Mouse (Mus musculus) lung, postnatal 0 days (tissue): ENCODE measurements at regions not wholly inside any gene's neighbourhood (a gene's known extent, or its start where the extent isn't known, plus 50 kb on each side); places are given as distances from the start of the nearest gene placed in this dataset.

Experiments used
- ATAC-seq: fragments of 200-750 bp; cut with Nextera tagmentation; 2 replicates; pipeline ENCODE4 v1.8.0; 2017; ENCODE audit warnings: moderate library complexity
- DNase-seq: peaks from one replicate; pipeline ENCODE4 v3.0.0-alpha.2; 2016; ENCODE audit warnings: low spot score
- H3K27ac ChIP-seq: fragments of 300-500 bp; sonication (generic); 2 replicates; pipeline ENCODE4 v1.5.1; 2014; ENCODE audit warnings: antibody characterized with exemption, mild to moderate bottlenecking, low read length, mixed read lengths
- H3K27me3 ChIP-seq: fragments of 300-500 bp; sonication (generic); replicated peaks from 2 replicates; pipeline ENCODE4 v1.6.1; 2014; ENCODE audit warnings: low read length, mixed read lengths; ENCODE audit not compliant: insufficient read depth
- H3K36me3 ChIP-seq: fragments of 300-500 bp; sonication (generic); 2 replicates; pipeline ENCODE4 v1.6.1; 2014; ENCODE audit warnings: low read length, mixed read lengths; ENCODE audit not compliant: insufficient read depth
- H3K4me1 ChIP-seq: fragments of 300-500 bp; sonication (generic); 2 replicates; pipeline ENCODE4 v1.6.1; 2014; ENCODE audit warnings: antibody characterized with exemption, low read depth, low read length, mixed read lengths; ENCODE audit not compliant: insufficient read depth
- H3K4me2 ChIP-seq: fragments of 300-500 bp; sonication (generic); replicated peaks from 2 replicates; pipeline ENCODE4 v1.6.1; 2014; ENCODE audit warnings: low read depth, mild to moderate bottlenecking, low read length, moderate library complexity, mixed read lengths
- H3K4me3 ChIP-seq: fragments of 300-500 bp; sonication (generic); 2 replicates; pipeline ENCODE4 v1.5.1; 2014; ENCODE audit warnings: low read depth, low read length
- H3K9ac ChIP-seq: fragments of 300-500 bp; sonication (generic); replicated peaks from 2 replicates; pipeline ENCODE4 v1.6.1; 2014; ENCODE audit warnings: low read depth, mild to moderate bottlenecking
- H3K9me3 ChIP-seq: fragments of 300-500 bp; sonication (generic); 2 replicates; pipeline ENCODE4 v1.6.1; 2016; ENCODE audit warnings: low read length, mixed read lengths
- CTCF ChIP-seq: IDR thresholded peaks from 2 replicates; pipeline ENCODE4 v1.5.1; 2016; ENCODE audit warnings: antibody characterized with exemption, mild to moderate bottlenecking
- EP300 ChIP-seq: IDR thresholded peaks from 2 replicates; pipeline ENCODE4 v1.6.1; 2016; ENCODE audit warnings: antibody characterized with exemption, mild to moderate bottlenecking, control low read depth
- WGBS: fragments of 180-500 bp; shearing (Covaris S2); extraction: QIAGEN DNeasy Blood & Tissue Kit; methylation state at CpG from one replicate; pipeline ENCODE4 v1.1.7; 2014; 5-methylcytosine and 5-hydroxymethylcytosine counted together

DNA sequence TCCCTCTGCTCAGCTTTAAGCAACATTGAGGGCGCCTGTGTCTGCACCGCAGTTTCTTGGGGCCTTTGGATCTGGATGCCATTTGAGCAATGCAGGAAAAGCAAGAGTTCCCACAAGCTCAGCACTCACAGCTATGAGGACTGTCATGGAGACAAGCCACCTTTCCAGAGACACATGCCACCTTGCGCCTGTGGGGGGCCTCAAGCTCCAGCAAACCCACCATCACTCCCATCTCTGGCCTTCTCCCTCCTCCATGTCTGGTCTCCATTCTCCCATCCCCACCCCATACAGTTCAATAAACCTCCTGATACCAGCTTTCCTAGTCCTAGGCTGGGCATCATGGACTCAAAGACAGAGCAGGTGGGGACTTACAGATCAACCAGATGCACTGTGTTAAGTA is 97.8 kb downstream of the Wdr11 start:
- WGBS, result 94% methylated on average over 3 of the region's 3 CpGs
- no peak overlapping the region for H3K9ac ChIP-seq
- TF ChIP-seq CTCF (no peak), EP300 (no peak)
- no peaks in the 10 kb centered on the region for H3K36me3 ChIP-seq
- no peak overlapping the region for H3K4me3 ChIP-seq
- no peaks in the 10 kb centered on the region for H3K9me3 ChIP-seq
- ATAC-seq (no peak), DNase-seq (no peak)
- no peaks in the 10 kb centered on the region for H3K4me1 ChIP-seq
- no peak overlapping the region for H3K4me2 ChIP-seq
- no peaks in the 10 kb centered on the region for H3K27me3 ChIP-seq
- H3K27ac ChIP-seq, result no peak overlapping the region

GRCm38 (mm10) chr7:129690868-129691267 is 99.2 kb downstream of the Wdr11 start:
- Histone ChIP-seq H3K27me3 (no peaks in the 10 kb centered on the region), H3K9ac (no peak overlapping the region), H3K27ac (no peak overlapping the region), H3K9me3 (no peaks in the 10 kb centered on the region), H3K4me1 (no peaks in the 10 kb centered on the region), H3K4me2 (no peak overlapping the region), H3K36me3 (no peaks in the 10 kb centered on the region), H3K4me3 (no peak overlapping the region)
- ATAC-seq (no peak), DNase-seq (no peak)
- WGBS, result 79% methylated on average over 6 of the region's 6 CpGs
- TF ChIP-seq EP300, result no peak
- TF ChIP-seq CTCF, result no peak

DNA sequence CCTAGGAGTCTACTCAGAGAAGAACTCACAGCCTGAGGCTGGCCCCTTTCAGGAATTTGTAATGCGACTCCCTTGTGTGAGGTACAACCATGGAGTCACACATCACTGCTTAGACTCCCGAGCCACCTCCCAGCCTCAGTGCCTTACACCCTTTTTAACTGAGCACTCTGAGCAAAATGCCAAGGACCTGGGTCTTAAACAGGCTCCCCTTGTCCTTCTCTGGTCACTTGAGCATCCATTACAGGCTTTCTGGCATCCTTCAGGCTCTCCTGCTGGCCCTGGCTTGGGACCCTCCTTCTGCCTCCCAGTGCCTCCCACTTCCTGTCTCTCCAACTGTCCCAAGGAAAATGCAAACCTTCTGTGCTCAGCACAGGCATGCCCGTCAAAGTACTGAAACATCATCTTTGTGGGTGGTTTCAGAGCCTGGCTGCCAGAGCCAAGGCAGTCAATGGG is 100.0 kb downstream of the Wdr11 start:
- DNase-seq, result peak; percentile 31
- no peaks in the 10 kb centered on the region for H3K27me3 ChIP-seq
- no peaks in the 10 kb centered on the region for H3K9me3 ChIP-seq
- H3K27ac ChIP-seq, result peak overlapping the region; percentile 57
- H3K36me3 ChIP-seq, result no peaks in the 10 kb centered on the region
- no peaks in the 10 kb centered on the region for H3K4me1 ChIP-seq
- H3K4me2 ChIP-seq, result no peak overlapping the region
- no peak overlapping the region for H3K4me3 ChIP-seq
- H3K9ac ChIP-seq, result no peak overlapping the region
- TF ChIP-seq CTCF (no peak), EP300 (no peak)
- 23% methylated on average over 3 of the region's 3 CpGs for WGBS
- ATAC-seq, result no peak

DNA sequence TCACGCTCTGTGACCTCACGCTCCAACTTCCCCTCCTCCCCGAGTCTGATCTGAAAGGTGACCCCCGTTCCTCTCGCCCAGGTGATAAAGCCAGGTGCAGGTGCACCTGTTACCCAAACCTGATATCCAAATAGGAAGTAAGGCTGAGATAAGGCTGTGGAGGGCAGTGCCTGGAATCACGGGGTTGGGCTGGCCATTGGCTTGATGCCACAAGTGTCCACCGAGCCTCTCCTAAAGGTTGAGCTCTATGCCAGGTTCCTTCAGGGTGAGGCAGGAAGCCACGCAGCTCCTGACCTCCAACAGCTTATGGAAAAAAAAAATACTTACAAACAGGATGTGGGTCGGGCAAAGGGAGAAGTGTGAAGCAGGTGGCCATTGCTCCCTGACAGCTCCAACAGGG is 102.0 kb downstream of the Wdr11 start:
- WGBS, result 39% methylated on average over 9 of the region's 9 CpGs

DNA sequence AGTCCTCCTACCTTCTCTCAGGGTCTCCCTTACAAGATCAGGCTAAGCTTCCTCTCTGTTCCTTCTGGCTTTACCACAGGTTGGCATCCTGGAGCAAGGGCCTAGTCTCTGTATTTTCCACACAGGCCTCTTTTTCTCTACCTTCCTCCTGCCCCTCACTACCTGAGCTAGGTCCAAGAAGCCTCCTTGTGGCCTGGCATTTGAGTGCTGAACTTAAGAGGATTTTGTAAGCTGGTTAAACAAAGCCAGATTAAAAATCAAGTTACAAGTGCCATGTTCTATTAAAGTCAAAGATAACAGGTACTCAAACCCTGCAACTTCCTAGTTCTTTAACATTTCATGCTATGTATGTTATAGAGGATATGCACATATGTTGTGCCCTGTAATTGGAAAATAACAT is 102.5 kb downstream of the Wdr11 start:
- H3K9ac ChIP-seq, result no peak overlapping the region
- H3K4me3 ChIP-seq, result no peak overlapping the region
- H3K27me3 ChIP-seq, result no peaks in the 10 kb centered on the region
- H3K4me2 ChIP-seq, result no peak overlapping the region
- no peaks in the 10 kb centered on the region for H3K9me3 ChIP-seq
- ATAC-seq, result peak; percentile 69
- H3K4me1 ChIP-seq, result no peaks in the 10 kb centered on the region
- TF ChIP-seq CTCF (peak; percentile 32; the same call in 1 of the 2 replicates), EP300 (peak; percentile 74)
- peak; percentile 84 for DNase-seq
- H3K27ac ChIP-seq, result peak overlapping the region; percentile 69
- no peaks in the 10 kb centered on the region for H3K36me3 ChIP-seq

More for the DNA sequence above, 102.0 kb downstream of the Wdr11 start:
- ATAC-seq (peak; percentile 73), DNase-seq (peak; percentile 53)
- no peaks in the 10 kb centered on the region for H3K4me1 ChIP-seq
- no peak for TF ChIP-seq EP300
- TF ChIP-seq CTCF, result no peak
- H3K27ac ChIP-seq, result peak overlapping the region; percentile 69
- H3K27me3 ChIP-seq, result no peaks in the 10 kb centered on the region
- H3K9ac ChIP-seq, result no peak overlapping the region
- H3K4me3 ChIP-seq, result no peak overlapping the region
- H3K4me2 ChIP-seq, result no peak overlapping the region
- no peaks in the 10 kb centered on the region for H3K36me3 ChIP-seq
- H3K9me3 ChIP-seq, result no peaks in the 10 kb centered on the region

DNA sequence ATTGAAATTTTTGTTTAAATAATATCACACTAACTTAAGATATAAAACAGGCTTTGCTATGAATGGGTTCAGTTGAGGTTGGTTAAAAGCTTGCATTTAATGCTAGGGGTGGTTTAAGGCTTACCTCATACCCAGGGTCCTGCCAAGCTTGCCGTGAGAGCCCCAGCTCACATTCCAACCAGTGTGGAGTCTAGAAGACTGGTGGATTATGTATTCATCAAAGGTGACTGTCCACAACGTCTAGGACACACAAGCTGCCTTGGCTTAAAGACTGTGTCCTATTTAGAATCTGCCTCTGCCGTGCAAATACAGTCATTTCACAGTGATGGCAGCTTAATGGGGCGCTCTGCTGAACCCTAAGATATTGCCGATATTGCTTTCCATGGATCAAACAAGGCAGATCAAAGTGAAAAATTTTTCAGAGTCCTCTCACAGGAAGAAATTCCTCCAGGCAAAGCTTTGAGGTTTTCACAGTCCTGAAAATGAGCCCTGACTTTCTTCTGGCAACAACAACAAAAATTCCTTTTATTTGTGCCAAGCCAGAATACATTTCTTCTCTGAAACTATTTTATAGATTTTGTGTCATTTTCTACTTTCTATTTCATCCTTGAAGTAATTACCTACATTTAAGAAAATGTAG is 108.4 kb downstream of the Wdr11 start:
- Histone ChIP-seq H3K36me3 (no peaks in the 10 kb centered on the region), H3K4me2 (no peak overlapping the region), H3K9me3 (no peaks in the 10 kb centered on the region), H3K27ac (no peak overlapping the region), H3K4me1 (no peaks in the 10 kb centered on the region), H3K9ac (no peak overlapping the region), H3K27me3 (no peaks in the 10 kb centered on the region), H3K4me3 (no peak overlapping the region)
- TF ChIP-seq CTCF, result no peak
- TF ChIP-seq EP300, result no peak
- WGBS, result 67% methylated on average over 5 of the region's 5 CpGs
- DNase-seq (no peak), ATAC-seq (no peak)

- Histone ChIP-seq H3K27me3 (no peaks in the 10 kb centered on the region), H3K36me3 (no peaks in the 10 kb centered on the region), H3K9me3 (no peaks in the 10 kb centered on the region), H3K4me2 (no peak overlapping the region), H3K9ac (no peak overlapping the region), H3K4me1 (no peaks in the 10 kb centered on the region), H3K27ac (no peak overlapping the region), H3K4me3 (no peak overlapping the region)
- 57% methylated on average over 6 of the region's 6 CpGs for WGBS
- ATAC-seq (peak; percentile 61), DNase-seq (peak; percentile 86)
- no peak for TF ChIP-seq CTCF
- no peak for TF ChIP-seq EP300
Observed at GRCm38 (mm10) chr7:129727559-129727958, 135.9 kb downstream of the Wdr11 start.
